In genomic region chrX:50597105-50597504, GRCm38 (mm10) we compare ENCODE assay signal across 8 mouse cellular contexts.
DNase-seq lines count a peak whose midpoint lies in the region; ATAC-seq and TF ChIP-seq lines count a peak whose summit lies in the region.

No protein-coding gene starts in this region.

- H3K36me3 ChIP-seq in forebrain, embryonic 10.5 days (replicated peaks), result peaks cover 73% of the 10 kb centered on the region
- H3K36me3 ChIP-seq in hindbrain, embryonic 15.5 days, result peaks cover 5% of the 10 kb centered on the region; the same call in 1 of the 2 replicates

- no peak overlapping the region for H3K9ac ChIP-seq in hindbrain, embryonic 15.5 days

- peak overlapping the region; percentile 30; the same call in 1 of the 2 replicates for H3K4me3 ChIP-seq in left cerebral cortex, adult 2 months
- H3K4me3 ChIP-seq in forebrain, embryonic 10.5 days, result peak overlapping the region; percentile 24; the same call in 1 of the 2 replicates
- peak overlapping the region; percentile 21; the same call in 1 of the 2 replicates for H3K4me3 ChIP-seq in hindbrain, embryonic 15.5 days

- peak overlapping the region; percentile 40 for H3K4me2 ChIP-seq in hindbrain, embryonic 15.5 days

- ATAC-seq in hindbrain, embryonic 15.5 days (ENCODE audit: low FRiP score, low read depth), result no peak
- ATAC-seq in megakaryocyte progenitor cell, adult 5-6 weeks (replicated peaks; ENCODE audit: poor library complexity), result no peak

- no peaks in the 10 kb centered on the region for H3K9me3 ChIP-seq in forebrain, embryonic 10.5 days
- H3K9me3 ChIP-seq in hindbrain, embryonic 15.5 days, result no peaks in the 10 kb centered on the region

- H3K27me3 ChIP-seq in forebrain, embryonic 10.5 days (ENCODE audit: poor library complexity, severe bottlenecking), result no peaks in the 10 kb centered on the region
- no peaks in the 10 kb centered on the region for H3K27me3 ChIP-seq in hindbrain, embryonic 15.5 days

- peak; percentile 59 for TF ChIP-seq CTCF in left cerebral cortex, adult 2 months (IDR thresholded peaks at IDR 0.05)

- no peaks in the 10 kb centered on the region for H3K4me1 ChIP-seq in forebrain, embryonic 10.5 days
- H3K4me1 ChIP-seq in hindbrain, embryonic 15.5 days (replicated peaks), result no peaks in the 10 kb centered on the region

- peak overlapping the region; percentile 82 for H3K27ac ChIP-seq in left cerebral cortex, adult 2 months
- peak overlapping the region; percentile 67; the same call in 1 of the 2 replicates for H3K27ac ChIP-seq in forebrain, embryonic 10.5 days
- H3K27ac ChIP-seq in hindbrain, embryonic 15.5 days (replicated peaks), result peak overlapping the region; percentile 67

- DNase-seq in left cerebral cortex, adult 2 months (ENCODE audit: extremely low spot score in 1 of 2, low spot score in 2 of 2), result peak in 1 of 2 experiments; percentile 80
- DNase-seq in left cerebral cortex, adult 11 months (ENCODE audit: low spot score), result no peak
- peak; percentile 68 for DNase-seq in MN1 (ENCODE audit: low spot score)
- peak; percentile 38 for DNase-seq in forebrain, embryonic 10.5 days (ENCODE audit: extremely low spot score, low spot score)
- peak; percentile 79 for DNase-seq in lung, postnatal 36 days
- no peak for DNase-seq in gastrocnemius, adult 18-20 months (ENCODE audit: low spot score)

- intact Hi-C loops in left cerebral cortex, adult 2 months (cut with DNase I), result loop anchor here (2.0 kb wide), 1 partner anchor 16 kb away; no protein-coding TSS in a partner anchor

- 60% methylated on average over 6 of the region's 6 CpGs for WGBS in forebrain, embryonic 10.5 days
- 63% methylated on average over 6 of the region's 6 CpGs for WGBS in hindbrain, embryonic 15.5 days

Comparison
In these comparisons a context has a peak if more than half of its experiments do, and no peak if none do; other contexts are left out.
1. DNase-seq: peak in MN1 (single experiment), forebrain, embryonic 10.5 days (single experiment) and lung, postnatal 36 days (single experiment); none in left cerebral cortex, adult 11 months (single experiment) and gastrocnemius, adult 18-20 months (single experiment).
2. Peak in every context shown above with its lines, with median percentiles within 50 percentile points of each other: H3K27ac ChIP-seq and H3K4me3 ChIP-seq.